8 mouse cellular contexts compared by ENCODE assay signal in genomic region chr5:135933222-135933899, GRCm38 (mm10). TPM values are rescaled to one million over a fixed set of nuclear protein-coding genes. Genes with fewer than 3 reads are reported as not detected.
DNase-seq lines count a peak whose midpoint lies in the region; ATAC-seq and TF ChIP-seq lines count a peak whose summit lies in the region.

No protein-coding gene starts in this region.

- peaks cover 17% of the 10 kb centered on the region for H3K36me3 ChIP-seq in kidney, postnatal 0 days (ENCODE audit: insufficient read depth, low read length)
- peaks cover 42% of the 10 kb centered on the region for H3K36me3 ChIP-seq in embryonic facial prominence, embryonic 10.5 days (replicated peaks)
- peaks cover 37% of the 10 kb centered on the region for H3K36me3 ChIP-seq in intestine, embryonic 14.5 days (ENCODE audit: control insufficient read depth, insufficient read depth, low read length)

- peak overlapping the region; percentile 69 for H3K4me2 ChIP-seq in kidney, postnatal 0 days (ENCODE audit: low read length)
- peak overlapping the region; percentile 54 for H3K4me2 ChIP-seq in intestine, embryonic 14.5 days (ENCODE audit: low read length)

- H3K4me3 ChIP-seq in kidney, postnatal 0 days (replicated peaks; ENCODE audit: low read depth, low read length): peak overlapping the region; percentile 83
- peak overlapping the region; percentile 95 for H3K4me3 ChIP-seq in embryonic facial prominence, embryonic 10.5 days
- H3K4me3 ChIP-seq in intestine, embryonic 14.5 days (ENCODE audit: low read depth, low read length): peak overlapping the region; percentile 75

- TF ChIP-seq CTCF in kidney, postnatal 0 days (IDR thresholded peaks at IDR 0.05; ENCODE audit: low read depth): no peak

- peak overlapping the region; percentile 69 for H3K9ac ChIP-seq in kidney, postnatal 0 days (ENCODE audit: low read depth, low read length)
- peak overlapping the region; percentile 77 for H3K9ac ChIP-seq in intestine, embryonic 14.5 days (ENCODE audit: low read length)

- 0 out of 2 replicates have a peak, but pooled peaks cover 3% of the 10 kb centered on the region for H3K4me1 ChIP-seq in kidney, postnatal 0 days (replicated peaks; ENCODE audit: insufficient read depth, low read length)
- H3K4me1 ChIP-seq in embryonic facial prominence, embryonic 10.5 days: peaks cover 27% of the 10 kb centered on the region
- peaks cover 7% of the 10 kb centered on the region; the same call in 1 of the 2 replicates for H3K4me1 ChIP-seq in intestine, embryonic 14.5 days (replicated peaks; ENCODE audit: control insufficient read depth, insufficient read depth, low read length)

- H3K27me3 ChIP-seq in kidney, postnatal 0 days (ENCODE audit: insufficient read depth, low read length): no peaks in the 10 kb centered on the region
- no peaks in the 10 kb centered on the region for H3K27me3 ChIP-seq in embryonic facial prominence, embryonic 10.5 days (replicated peaks; ENCODE audit: low read depth, poor library complexity, severe bottlenecking)
- no peaks in the 10 kb centered on the region for H3K27me3 ChIP-seq in intestine, embryonic 14.5 days (replicated peaks; ENCODE audit: control insufficient read depth, insufficient read depth, low read length)

- no peak for ATAC-seq in kidney, postnatal 0 days (replicated peaks; ENCODE audit: low FRiP score, low read depth)
- ATAC-seq in intestine, embryonic 14.5 days (replicated peaks; ENCODE audit: low FRiP score, low TSS enrichment, low read depth): no peak

- DNase-seq in kidney, postnatal 0 days (ENCODE audit: low spot score): no peak
- no peak for DNase-seq in kidney, adult 11 months
- DNase-seq in embryonic facial prominence, embryonic 10.5 days (ENCODE audit: low spot score): no peak
- no peak for DNase-seq in intestine, embryonic 14.5 days (ENCODE audit: low spot score)
- peak; percentile 35 for DNase-seq in naive thymus-derived CD4-positive, alpha-beta T cell, adult 2 months (ENCODE audit: low read depth)
- no peak for DNase-seq in right cerebral cortex, postnatal 25 days
- DNase-seq in spleen, postnatal 14 days (ENCODE audit: low spot score in 2 of 2): no peak
- DNase-seq in urinary bladder, postnatal 25 days (ENCODE audit: low spot score): no peak

- H3K27ac ChIP-seq in kidney, postnatal 0 days: peak overlapping the region; percentile 98
- peak overlapping the region; percentile 97 for H3K27ac ChIP-seq in embryonic facial prominence, embryonic 10.5 days (replicated peaks)
- H3K27ac ChIP-seq in intestine, embryonic 14.5 days (ENCODE audit: low read depth): peak overlapping the region; percentile 98

- no peaks in the 10 kb centered on the region for H3K9me3 ChIP-seq in kidney, postnatal 0 days (replicated peaks; ENCODE audit: low read length)
- H3K9me3 ChIP-seq in embryonic facial prominence, embryonic 10.5 days: no peaks in the 10 kb centered on the region
- H3K9me3 ChIP-seq in intestine, embryonic 14.5 days (ENCODE audit: control insufficient read depth, low read length): no peaks in the 10 kb centered on the region

- 4% methylated on average over 12 of the region's 12 CpGs for WGBS in kidney, postnatal 0 days
- WGBS in embryonic facial prominence, embryonic 10.5 days: 20% methylated on average over 12 of the region's 12 CpGs
- WGBS in intestine, embryonic 14.5 days: 7% methylated on average over 12 of the region's 12 CpGs

RNA-seq across cellular contexts. Expression of gene Ywhag, which starts 1.1 kb away (rescaled TPM):
- 89.4 and 105 TPM in 2 replicates for polyA plus RNA-seq in kidney, postnatal 0 days (2015; fragmentation: Nextera tagmentation; extraction: Ambion mirVana)
- 244 and 257 TPM in 2 replicates for polyA plus RNA-seq in embryonic facial prominence, embryonic 10.5 days (2016; fragmentation: Nextera tagmentation; extraction: Ambion mirVana)
- polyA plus RNA-seq in intestine, embryonic 14.5 days (2014; fragmentation: Nextera tagmentation; extraction: Ambion mirVana): 93.3 and 95.7 TPM in 2 replicates

RNA-seq across cellular contexts. Expression of gene Ssc4d, which starts 41.0 kb away (rescaled TPM):
- polyA plus RNA-seq in kidney, postnatal 0 days (2015; fragmentation: Nextera tagmentation; extraction: Ambion mirVana): 6.7 and 7.5 TPM in 2 replicates
- 3.1 and 4.0 TPM in 2 replicates for polyA plus RNA-seq in embryonic facial prominence, embryonic 10.5 days (2016; fragmentation: Nextera tagmentation; extraction: Ambion mirVana)
- polyA plus RNA-seq in intestine, embryonic 14.5 days (2014; fragmentation: Nextera tagmentation; extraction: Ambion mirVana): 2.1 and 2.9 TPM in 2 replicates

RNA-seq across cellular contexts. Expression of gene Hspb1, which starts 45.6 kb away (rescaled TPM):
- 99.9 and 113 TPM in 2 replicates for polyA plus RNA-seq in kidney, postnatal 0 days (2015; fragmentation: Nextera tagmentation; extraction: Ambion mirVana)
- polyA plus RNA-seq in embryonic facial prominence, embryonic 10.5 days (2016; fragmentation: Nextera tagmentation; extraction: Ambion mirVana): 24.0 and 24.4 TPM in 2 replicates
- 79.9 and 81.7 TPM in 2 replicates for polyA plus RNA-seq in intestine, embryonic 14.5 days (2014; fragmentation: Nextera tagmentation; extraction: Ambion mirVana)

RNA-seq across cellular contexts. Expression of gene Zp3, which starts 46.5 kb away (rescaled TPM):
- 0.13 and 0.16 TPM in 2 replicates for polyA plus RNA-seq in kidney, postnatal 0 days (2015; fragmentation: Nextera tagmentation; extraction: Ambion mirVana)
- not detected in 2 replicates for polyA plus RNA-seq in embryonic facial prominence, embryonic 10.5 days (2016; fragmentation: Nextera tagmentation; extraction: Ambion mirVana)
- polyA plus RNA-seq in intestine, embryonic 14.5 days (2014; fragmentation: Nextera tagmentation; extraction: Ambion mirVana): not detected in 2 replicates
